Mouse (Mus musculus): ENCODE data around the gene Amacr. TPM values are rescaled to one million over a fixed set of nuclear protein-coding genes. Genes with fewer than 3 reads are reported as not detected.

Amacr gene
- total and polyA plus RNA-seq, 3 experiments = 15.7 to 43.0 (median 29.6) TPM

- DNase-seq (ENCODE audit: extremely low read depth) = no peak
- no peak overlapping the region for H3K4me2 ChIP-seq (ENCODE audit: insufficient read depth, low read depth, poor library complexity, severe bottlenecking)
- dilution Hi-C loops (cut with MboI; ENCODE audit: extremely low pct_ligation_motif_present, extremely low pct_unique_long_range_greater_than_20kb, low sequenced_read_pairs) = no loop called here
These were observed 33.7 kb upstream of the Amacr start for GRCm38 (mm10) chr15:10947852-10948251.

GRCm38 (mm10) chr15:10951951-10952759 is 29.4 kb upstream of the Amacr start, which contains the start of gene C1qtnf3:
TSS of gene C1qtnf3 (plus strand) at chr15:10952332.
- Histone ChIP-seq H3K9me3 (replicated peaks; ENCODE audit: low read length) (no peaks in the 10 kb centered on the region), H3K79me2 (replicated peaks; ENCODE audit: control insufficient read depth, extremely low read depth, insufficient read depth, poor library complexity, severe bottlenecking) (no peaks in the 10 kb centered on the region), H3K4me3 (replicated peaks in 1 of 3; ENCODE audit: low read depth in 2 of 3, low read length in 2 of 3, poor library complexity in 1 of 3) (no peak within 1 kb of the TSS), H3K9ac (ENCODE audit: insufficient read depth, low read depth) (no peak within 1 kb of the TSS), H3K36me3 (replicated peaks in 1 of 2; ENCODE audit: control insufficient read depth in 1 of 2, insufficient read depth in 1 of 2, low read length in 1 of 2) (no peaks in the 10 kb centered on the region), H3K27me3 (replicated peaks) (no peaks in the 10 kb centered on the region), H3K27ac (ENCODE audit: insufficient read depth, low read depth) (no peak within 1 kb of the TSS), H3K4me1 (ENCODE audit: control insufficient read depth in 1 of 2, insufficient read depth in 2 of 2) (no peaks in the 10 kb centered on the region), H3K4me2 (ENCODE audit: insufficient read depth, low read depth, poor library complexity, severe bottlenecking) (no peak within 1 kb of the TSS)
- no peak for DNase-seq (ENCODE audit: extremely low read depth)
- in situ Hi-C loops (cut with MboI; ENCODE audit: low pct_ligation_motif_present, low pct_unique_long_range_greater_than_20kb, low sequenced_read_pairs) = no loop called here
- no peak for TF ChIP-seq POLR2A (IDR thresholded peaks at IDR 0.05; ENCODE audit: low read depth, low read length)
- no peak for TF ChIP-seq HCFC1 (IDR thresholded peaks at IDR 0.05; ENCODE audit: low read depth, low read length)
- dilution Hi-C loops (cut with MboI; ENCODE audit: extremely low pct_ligation_motif_present, extremely low pct_unique_long_range_greater_than_20kb, low sequenced_read_pairs) = no loop called here

More at GRCm38 (mm10) chr15:10947852-10948251, 33.7 kb upstream of the Amacr start:
- no peak for TF ChIP-seq MEF2A (IDR thresholded peaks at IDR 0.05; ENCODE audit: borderline replicate concordance, low read depth, low read length)
- TF ChIP-seq RAD21 (IDR thresholded peaks at IDR 0.05; ENCODE audit: low read depth, low read length) = no peak
- TF ChIP-seq MAFK (IDR thresholded peaks at IDR 0.05; ENCODE audit: insufficient replicate concordance, low read length) = no peak
- no peak for TF ChIP-seq TCF12 (IDR thresholded peaks at IDR 0.05; ENCODE audit: low read depth, low read length)
- TF ChIP-seq IRF4 (IDR thresholded peaks at IDR 0.05; ENCODE audit: low read depth, low read length) = no peak
- Histone ChIP-seq H3K4me1 (ENCODE audit: control insufficient read depth in 1 of 2, insufficient read depth in 2 of 2) (no peaks in the 10 kb centered on the region), H3K79me2 (replicated peaks; ENCODE audit: control insufficient read depth, extremely low read depth, insufficient read depth, poor library complexity, severe bottlenecking) (no peaks in the 10 kb centered on the region), H3K9me3 (replicated peaks; ENCODE audit: low read length) (no peaks in the 10 kb centered on the region), H3K27ac (ENCODE audit: insufficient read depth, low read depth) (no peak overlapping the region), H3K4me3 (replicated peaks in 1 of 3; ENCODE audit: low read depth in 2 of 3, low read length in 2 of 3, poor library complexity in 1 of 3) (no peak overlapping the region), H3K36me3 (replicated peaks in 1 of 2; ENCODE audit: control insufficient read depth in 1 of 2, insufficient read depth in 1 of 2, low read length in 1 of 2) (no peaks in the 10 kb centered on the region), H3K27me3 (replicated peaks) (no peaks in the 10 kb centered on the region), H3K9ac (ENCODE audit: insufficient read depth, low read depth) (no peak overlapping the region)
- in situ Hi-C loops (cut with MboI; ENCODE audit: low pct_ligation_motif_present, low pct_unique_long_range_greater_than_20kb, low sequenced_read_pairs) = no loop called here

- Histone ChIP-seq H3K4me3 (replicated peaks in 1 of 3; ENCODE audit: low read depth in 2 of 3, low read length in 2 of 3, poor library complexity in 1 of 3) (no peak overlapping the region), H3K4me1 (ENCODE audit: control insufficient read depth in 1 of 2, insufficient read depth in 2 of 2) (no peaks in the 10 kb centered on the region), H3K79me2 (replicated peaks; ENCODE audit: control insufficient read depth, extremely low read depth, insufficient read depth, poor library complexity, severe bottlenecking) (no peaks in the 10 kb centered on the region), H3K27me3 (replicated peaks) (no peaks in the 10 kb centered on the region), H3K9ac (ENCODE audit: insufficient read depth, low read depth) (no peak overlapping the region), H3K9me3 (replicated peaks; ENCODE audit: low read length) (no peaks in the 10 kb centered on the region), H3K36me3 (replicated peaks in 1 of 2; ENCODE audit: control insufficient read depth in 1 of 2, insufficient read depth in 1 of 2, low read length in 1 of 2) (no peaks in the 10 kb centered on the region), H3K4me2 (ENCODE audit: insufficient read depth, low read depth, poor library complexity, severe bottlenecking) (no peak overlapping the region), H3K27ac (ENCODE audit: insufficient read depth, low read depth) (no peak overlapping the region)
- in situ Hi-C loops (cut with MboI; ENCODE audit: low pct_ligation_motif_present, low pct_unique_long_range_greater_than_20kb, low sequenced_read_pairs) (no loop called here), dilution Hi-C loops (cut with MboI; ENCODE audit: extremely low pct_ligation_motif_present, extremely low pct_unique_long_range_greater_than_20kb, low sequenced_read_pairs) (no loop called here)
- no peak for DNase-seq (ENCODE audit: extremely low read depth)
- TF ChIP-seq TBP (conservative IDR thresholded peaks at IDR 0.05; ENCODE audit: low read depth, low read length) = no peak
- TF ChIP-seq MAFK (IDR thresholded peaks at IDR 0.05; ENCODE audit: insufficient replicate concordance, low read length) = no peak
- no peak for TF ChIP-seq SIN3A (IDR thresholded peaks at IDR 0.05; ENCODE audit: low read length)
- TF ChIP-seq ZC3H11A (IDR thresholded peaks at IDR 0.05; ENCODE audit: low read depth, low read length) = no peak
- TF ChIP-seq RCOR1 (conservative IDR thresholded peaks at IDR 0.05; ENCODE audit: low read depth, low read length) = no peak
- TF ChIP-seq EP300 (IDR thresholded peaks at IDR 0.05; ENCODE audit: low read length) = no peak
- TF ChIP-seq SMC3 (IDR thresholded peaks at IDR 0.05; ENCODE audit: low read depth, low read length) = no peak
These were observed 28.7 kb upstream of the Amacr start for GRCm38 (mm10) chr15:10952760-10953305.

Data from CH12.LX (cell line).